Mouse (Mus musculus) E14TG2a.4 (cell line): ENCODE measurements around the gene Selplg.

Experiments used
- H3K27me3 ChIP-seq: 2 replicates; pipeline ENCODE4 v1.6.1; 2014; ENCODE audit warnings: low read length, control low read depth; ENCODE audit not compliant: insufficient read depth
- H3K36me3 ChIP-seq: 2 replicates; pipeline ENCODE4 v1.6.1; 2014; ENCODE audit warnings: low read length, control low read depth; ENCODE audit not compliant: insufficient read depth
- H3K4me1 ChIP-seq: replicated peaks from 2 replicates; pipeline ENCODE4 v1.6.1; 2014; ENCODE audit warnings: low read depth, low read length, control low read depth
- H3K4me3 ChIP-seq: replicated peaks from 2 replicates; pipeline ENCODE4 v1.5.1; 2014; ENCODE audit warnings: mild to moderate bottlenecking, low read length
- H3K9me3 ChIP-seq: 2 replicates; pipeline ENCODE4 v1.6.1; 2014; ENCODE audit warnings: low read length, control low read depth
- CTCF ChIP-seq: conservative IDR thresholded peaks from 2 replicates; pipeline ENCODE4 v1.5.1; 2014; ENCODE audit warnings: low read length
- NANOG ChIP-seq: IDR thresholded peaks from 2 replicates; pipeline ENCODE4 v1.6.1; 2014; ENCODE audit warnings: borderline replicate concordance, low read length, mixed read lengths
- POU5F1 ChIP-seq: IDR thresholded peaks from 2 replicates; pipeline ENCODE4 v1.6.1; 2014; ENCODE audit warnings: low read length, borderline replicate concordance

The Selplg gene

DNA sequence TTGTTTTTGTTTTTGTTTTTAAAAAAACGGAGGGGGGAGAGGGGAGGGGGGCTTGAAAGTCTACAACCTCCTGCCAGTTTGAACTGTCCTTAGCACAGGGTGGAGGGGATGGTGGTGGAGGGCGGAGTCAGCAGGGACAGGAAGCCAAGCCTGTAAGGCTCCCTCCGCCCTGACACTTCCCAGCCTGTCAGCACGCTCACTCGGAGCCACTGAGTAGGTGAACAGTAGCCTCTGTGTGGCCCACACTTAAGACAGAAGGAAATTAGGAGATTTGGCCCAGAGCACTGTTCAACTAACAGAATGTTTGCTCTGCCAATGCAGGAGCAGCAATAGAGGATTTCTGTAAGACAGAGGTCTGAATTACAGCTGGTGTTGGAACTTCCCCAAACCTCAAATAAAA lies 26.5 kb upstream of the Selplg start:
- H3K4me1 ChIP-seq: peaks cover 93% of the 10 kb centered on the region
- TF ChIP-seq POU5F1 (no peak), NANOG (no peak), CTCF (no peak)
- H3K36me3 ChIP-seq: peaks cover 85% of the 10 kb centered on the region
- no peaks in the 10 kb centered on the region for H3K27me3 ChIP-seq
- H3K4me3 ChIP-seq: no peak overlapping the region; the same call in 1 of the 2 replicates
- no peaks in the 10 kb centered on the region for H3K9me3 ChIP-seq

DNA sequence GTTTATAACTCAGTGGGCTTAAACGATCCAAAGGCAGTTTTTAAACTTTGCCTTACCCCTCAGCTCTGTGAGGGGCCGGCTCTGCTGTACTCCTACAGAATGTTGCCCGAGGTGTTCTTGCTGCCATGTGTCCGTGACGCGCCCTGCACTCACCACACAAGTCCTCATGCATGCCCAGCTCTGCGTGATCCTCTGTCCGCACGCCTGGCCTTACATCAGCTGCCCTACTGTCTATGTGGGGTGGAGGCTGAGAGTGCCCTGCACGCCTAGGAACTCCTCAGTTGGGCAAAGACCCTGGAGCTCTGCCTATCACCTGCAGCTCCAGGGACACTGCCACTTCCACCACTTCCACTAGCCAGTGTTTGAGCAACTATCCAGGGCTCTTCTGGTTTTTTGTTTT lies 26.1 kb upstream of the Selplg start:
- peaks cover 93% of the 10 kb centered on the region for H3K4me1 ChIP-seq
- no peaks in the 10 kb centered on the region for H3K27me3 ChIP-seq
- H3K9me3 ChIP-seq: no peaks in the 10 kb centered on the region
- H3K4me3 ChIP-seq: no peak overlapping the region
- peaks cover 85% of the 10 kb centered on the region for H3K36me3 ChIP-seq
- no peak for TF ChIP-seq NANOG
- no peak for TF ChIP-seq POU5F1
- no peak for TF ChIP-seq CTCF

DNA sequence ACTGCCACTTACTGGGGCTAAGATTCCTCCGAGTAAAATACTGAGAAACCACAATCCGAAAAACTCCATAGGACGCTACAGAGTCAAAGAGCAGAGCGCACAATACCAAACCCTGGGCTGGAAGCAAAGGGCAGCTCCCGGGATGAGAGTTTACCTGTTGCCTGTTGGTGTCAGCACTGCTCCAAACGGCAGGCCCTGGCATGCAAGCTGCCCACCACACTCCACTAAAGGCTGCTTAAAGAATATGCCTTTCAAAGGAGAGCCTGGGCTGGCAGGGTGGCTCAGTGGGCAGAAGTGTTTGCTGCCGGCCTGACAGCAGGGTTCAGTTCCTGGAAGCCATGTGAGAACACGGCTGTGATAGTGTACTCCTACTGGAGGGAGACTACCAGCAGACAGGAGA lies 25.2 kb upstream of the Selplg start:
- no peaks in the 10 kb centered on the region for H3K27me3 ChIP-seq
- H3K4me1 ChIP-seq: peaks cover 87% of the 10 kb centered on the region
- TF ChIP-seq NANOG (no peak), CTCF (no peak), POU5F1 (no peak)
- no peaks in the 10 kb centered on the region for H3K9me3 ChIP-seq
- peaks cover 81% of the 10 kb centered on the region for H3K36me3 ChIP-seq
- no peak overlapping the region; the same call in 1 of the 2 replicates for H3K4me3 ChIP-seq

DNA sequence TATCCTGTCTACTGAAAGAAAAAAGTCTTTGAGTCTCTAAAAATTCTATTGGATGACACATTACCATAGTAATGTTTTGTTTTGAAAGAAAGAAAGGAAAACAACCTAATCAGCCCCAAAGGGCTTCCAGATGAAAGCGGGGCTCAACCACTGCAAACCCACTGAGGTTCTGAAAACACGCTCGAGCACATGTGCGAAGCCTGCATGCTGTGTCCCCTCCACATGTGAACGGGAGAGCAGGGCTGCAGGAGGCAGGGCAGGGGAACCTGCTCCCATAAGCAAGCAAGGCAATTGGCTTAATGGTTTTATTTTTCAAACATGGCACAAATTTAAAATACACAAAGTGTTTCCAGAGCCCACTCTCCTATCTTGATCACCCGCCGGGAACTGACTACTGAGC lies 24.2 kb upstream of the Selplg start:
- no peak for TF ChIP-seq CTCF
- no peak for TF ChIP-seq POU5F1
- no peak for TF ChIP-seq NANOG
- peaks cover 89% of the 10 kb centered on the region for H3K4me1 ChIP-seq
- H3K36me3 ChIP-seq: peaks cover 82% of the 10 kb centered on the region
- no peaks in the 10 kb centered on the region for H3K9me3 ChIP-seq
- no peak overlapping the region; the same call in 1 of the 2 replicates for H3K4me3 ChIP-seq
- no peaks in the 10 kb centered on the region for H3K27me3 ChIP-seq

DNA sequence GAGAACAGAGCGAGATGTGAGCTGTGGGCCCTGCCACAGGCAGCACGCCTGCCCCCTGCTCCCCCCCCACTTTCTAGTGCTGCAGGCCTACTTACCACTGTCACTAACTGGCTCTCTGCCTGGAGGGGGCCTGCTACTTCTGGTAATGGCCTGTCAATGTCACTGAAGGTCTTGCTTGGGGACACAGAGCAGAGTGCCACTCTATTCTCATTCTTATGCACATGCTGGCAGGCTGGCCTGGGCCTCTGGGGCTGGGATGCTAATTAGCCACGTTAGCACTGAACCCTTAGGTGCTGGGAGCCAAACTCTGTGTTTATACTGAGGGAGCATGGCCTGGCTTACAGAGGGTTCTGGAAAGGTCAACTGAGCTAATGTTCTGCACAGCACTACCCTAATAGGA lies 23.3 kb upstream of the Selplg start:
- H3K9me3 ChIP-seq: no peaks in the 10 kb centered on the region
- peak overlapping the region; percentile 29; the same call in 1 of the 2 replicates for H3K4me3 ChIP-seq
- H3K27me3 ChIP-seq: no peaks in the 10 kb centered on the region
- TF ChIP-seq NANOG (no peak), CTCF (no peak), POU5F1 (no peak)
- peaks cover 89% of the 10 kb centered on the region for H3K4me1 ChIP-seq
- peaks cover 83% of the 10 kb centered on the region for H3K36me3 ChIP-seq

DNA sequence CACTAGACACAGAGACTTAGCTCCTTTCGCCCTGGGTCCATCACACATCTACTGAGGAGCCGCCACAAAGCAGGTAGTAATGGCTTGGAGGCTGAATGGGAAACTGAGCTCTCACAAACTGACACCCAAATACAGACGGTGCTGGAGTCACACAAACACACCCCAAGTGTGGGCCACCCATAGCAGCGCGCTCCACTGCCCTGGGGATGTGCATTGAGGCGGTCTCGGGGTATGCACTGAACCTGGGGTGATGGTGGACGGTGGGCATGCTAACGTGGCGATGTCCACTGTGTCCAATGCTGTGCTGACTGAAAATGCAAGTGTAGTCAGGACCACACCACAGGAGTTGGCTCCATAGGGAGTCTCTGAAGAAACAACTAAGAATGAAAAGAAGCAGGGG lies 22.7 kb upstream of the Selplg start:
- Histone ChIP-seq H3K27me3 (no peaks in the 10 kb centered on the region), H3K9me3 (no peaks in the 10 kb centered on the region), H3K36me3 (peaks cover 84% of the 10 kb centered on the region), H3K4me3 (no peak overlapping the region), H3K4me1 (peaks cover 89% of the 10 kb centered on the region)
- TF ChIP-seq NANOG (no peak), POU5F1 (no peak), CTCF (no peak)

DNA sequence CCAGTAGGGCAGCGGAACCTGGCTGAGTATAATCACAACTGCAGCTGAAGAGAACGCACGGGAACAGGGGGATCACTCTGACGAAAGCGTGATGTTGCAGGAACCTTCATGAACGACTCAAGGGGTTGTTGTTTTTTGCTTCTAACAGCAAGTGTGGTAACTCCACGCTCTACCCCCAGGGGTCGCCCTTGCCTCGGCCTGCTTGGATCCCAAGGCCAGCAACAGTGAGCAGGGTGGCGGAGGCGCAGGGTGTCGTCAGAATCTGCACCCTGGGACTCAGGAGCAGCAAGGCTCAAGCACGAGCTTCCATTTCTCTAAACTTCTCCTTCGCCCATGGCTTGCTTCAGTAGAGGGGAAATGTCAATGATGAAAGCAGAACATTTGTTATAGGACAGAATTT lies 22.1 kb upstream of the Selplg start:
- Histone ChIP-seq H3K27me3 (no peaks in the 10 kb centered on the region), H3K36me3 (peaks cover 86% of the 10 kb centered on the region), H3K9me3 (no peaks in the 10 kb centered on the region), H3K4me3 (0 out of 2 replicates have a peak overlapping the region, but pooled peaks have one; percentile 37), H3K4me1 (peaks cover 90% of the 10 kb centered on the region)
- TF ChIP-seq NANOG (no peak), CTCF (peak; percentile 89), POU5F1 (no peak)

DNA sequence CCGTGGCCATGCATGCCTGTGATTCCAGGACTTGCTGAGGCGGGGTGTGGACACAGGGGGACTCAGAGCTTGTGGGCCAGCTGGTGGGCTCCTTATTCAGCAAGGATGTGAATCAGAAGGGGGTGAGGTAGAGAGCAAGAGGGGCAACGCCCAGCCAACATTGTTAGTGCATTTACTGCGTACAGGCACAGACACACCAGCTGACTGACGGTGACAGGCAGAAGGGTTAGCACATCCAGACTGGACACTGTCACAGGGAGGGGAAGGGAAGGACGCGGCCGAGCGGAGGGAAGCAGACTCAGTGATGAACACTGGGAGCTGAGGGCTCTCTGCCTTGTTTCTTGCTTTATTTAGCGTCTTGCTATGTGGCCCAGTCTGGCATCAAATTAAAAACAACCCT lies 21.1 kb upstream of the Selplg start:
- peaks cover 84% of the 10 kb centered on the region for H3K4me1 ChIP-seq
- TF ChIP-seq NANOG (no peak), POU5F1 (no peak), CTCF (no peak)
- no peaks in the 10 kb centered on the region for H3K9me3 ChIP-seq
- no peak overlapping the region for H3K4me3 ChIP-seq
- peaks cover 89% of the 10 kb centered on the region for H3K36me3 ChIP-seq
- no peaks in the 10 kb centered on the region for H3K27me3 ChIP-seq

DNA sequence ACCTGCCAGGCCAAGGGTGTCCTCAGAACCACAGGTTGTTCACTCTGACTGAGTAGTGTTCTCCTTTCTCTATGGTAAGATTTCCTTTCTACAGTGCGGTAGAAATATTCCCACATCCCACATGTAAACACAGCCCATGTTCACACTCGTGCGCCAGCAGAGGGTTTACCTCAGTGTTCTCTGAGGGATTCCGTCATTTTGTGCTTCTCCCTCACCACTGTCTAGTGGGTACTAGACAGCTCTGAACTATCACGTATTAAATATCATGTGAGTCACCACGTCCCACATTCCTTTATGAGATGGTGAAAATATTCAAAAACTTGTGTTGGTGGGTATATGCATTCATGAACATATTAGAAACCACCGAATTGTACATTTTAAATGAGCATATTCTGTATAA lies 20.0 kb upstream of the Selplg start:
- H3K36me3 ChIP-seq: peaks cover 92% of the 10 kb centered on the region
- no peak overlapping the region for H3K4me3 ChIP-seq
- H3K27me3 ChIP-seq: no peaks in the 10 kb centered on the region
- H3K9me3 ChIP-seq: no peaks in the 10 kb centered on the region
- TF ChIP-seq CTCF (no peak), POU5F1 (no peak), NANOG (no peak)
- H3K4me1 ChIP-seq: peaks cover 81% of the 10 kb centered on the region
